Mouse (Mus musculus) naive thymus-derived CD4-positive, alpha-beta T cell, adult 2 months (primary cell): Measurements from ENCODE around the gene Dnajb2.

Experiments used
- DNase-seq: peaks from one replicate; pipeline ENCODE4 v3.0.0-alpha.2; 2011; ENCODE audit warnings: low read depth

Gene Dnajb2

GRCm38 (mm10) chr1:75250498-75250897, 14.3 kb downstream of the Dnajb2 start:
- no peak for DNase-seq

- peak; percentile 94 for DNase-seq
Observed at GRCm38 (mm10) chr1:75251112-75251970, 15.1 kb downstream of the Dnajb2 start.

- peak; percentile 17 for DNase-seq
Observed at GRCm38 (mm10) chr1:75252308-75252707, 16.1 kb downstream of the Dnajb2 start.

GRCm38 (mm10) chr1:75253029-75253428, 16.8 kb downstream of the Dnajb2 start:
- DNase-seq, result peak; percentile 30

- DNase-seq, result peak; percentile 92
Observed at GRCm38 (mm10) chr1:75253849-75254624, 17.8 kb downstream of the Dnajb2 start.

- DNase-seq, result no peak
Observed at GRCm38 (mm10) chr1:75254625-75255013, 18.4 kb downstream of the Dnajb2 start.

- DNase-seq, result peak; percentile 10
Observed at GRCm38 (mm10) chr1:75255516-75256046, 19.4 kb downstream of the Dnajb2 start.

- no peak for DNase-seq
Observed at GRCm38 (mm10) chr1:75261278-75261677, 25.1 kb downstream of the Dnajb2 start.

- DNase-seq, result peak; percentile 61
Observed at GRCm38 (mm10) chr1:75262969-75263951, 27.1 kb downstream of the Dnajb2 start.

- no peak for DNase-seq
Observed at GRCm38 (mm10) chr1:75264091-75264880, 28.1 kb downstream of the Dnajb2 start, which contains the start of gene Ptprn. Gene Ptprn, minus strand, starts transcription at chr1:75264502.

GRCm38 (mm10) chr1:75277195-75278188, 41.3 kb downstream of the Dnajb2 start:
- DNase-seq, result peak; percentile 8

- no peak for DNase-seq
Observed at GRCm38 (mm10) chr1:75278228-75278627, 42.0 kb downstream of the Dnajb2 start, which contains the start of gene Resp18. Gene Resp18, minus strand, starts transcription at chr1:75278415.

- no peak for DNase-seq
Observed at GRCm38 (mm10) chr1:75283017-75283416, 46.8 kb downstream of the Dnajb2 start.

GRCm38 (mm10) chr1:75284911-75285310, 48.7 kb downstream of the Dnajb2 start:
- no peak for DNase-seq

- DNase-seq, result no peak
Observed at GRCm38 (mm10) chr1:75289376-75289775, 53.2 kb downstream of the Dnajb2 start.

GRCm38 (mm10) chr1:75289888-75290431, 53.8 kb downstream of the Dnajb2 start:
- no peak for DNase-seq

- peak; percentile 26 for DNase-seq
Observed at GRCm38 (mm10) chr1:75290582-75290981, 54.4 kb downstream of the Dnajb2 start.

GRCm38 (mm10) chr1:75291321-75291720, 55.1 kb downstream of the Dnajb2 start:
- DNase-seq, result no peak
